Mouse (Mus musculus) heart, postnatal 36 days (tissue): Measurements from ENCODE around the gene Lrmda. TPM values are rescaled to one million over a fixed set of nuclear protein-coding genes. Genes with fewer than 3 reads are reported as not detected.
"Not testable (repeated sequence)": the region's sequence is repeated elsewhere in the genome, so short reads cannot be mapped to it uniquely, and the experiment has no call there.

Source experiments
- DNase-seq, 2 experiments: peaks; one replicate each; pipeline ENCODE4 v3.0.0; 2021 to 2022
- intact Hi-C: fragments of 180-260 bp; cut with DNase I; formaldehyde crosslinking; loops from one replicate; pipeline ENCODE4 v1.15.1; 2025
- total RNA-seq, 2 experiments: library from RNA; stranded (reverse); gene quantifications; 2 replicates each; pipeline ENCODE4 v1.2.3; 2021

The Lrmda gene
- total RNA-seq, 2 experiments from 2014 or later: 1.1 to 1.7 TPM

GRCm38 (mm10) chr14:22744701-22745100, 725.2 kb downstream of the Lrmda start:
- intact Hi-C loops: loop anchor here (5.0 kb wide), 1 partner anchor 92 kb away; no protein-coding TSS in a partner anchor
- DNase-seq: no peak

GRCm38 (mm10) chr14:22745263-22745881, 725.9 kb downstream of the Lrmda start:
- DNase-seq: no peak
- intact Hi-C loops: loop anchor here (5.0 kb wide), 1 partner anchor 93 kb away; no protein-coding TSS in a partner anchor

GRCm38 (mm10) chr14:22745882-22746480, 726.5 kb downstream of the Lrmda start:
- intact Hi-C loops: loop anchor here (5.0 kb wide), 1 partner anchor 94 kb away; no protein-coding TSS in a partner anchor
- DNase-seq: no peak

GRCm38 (mm10) chr14:22747816-22748215, 728.3 kb downstream of the Lrmda start:
- intact Hi-C loops: loop anchor here (5.0 kb wide), 1 partner anchor 96 kb away; no protein-coding TSS in a partner anchor
- DNase-seq: no peak

- intact Hi-C loops: no loop called here
These were observed 730.9 kb downstream of the Lrmda start for GRCm38 (mm10) chr14:22750409-22750808.

GRCm38 (mm10) chr14:22751290-22751689, 731.8 kb downstream of the Lrmda start:
- no peak for DNase-seq
- intact Hi-C loops: no loop called here

More at GRCm38 (mm10) chr14:22750409-22750808, 730.9 kb downstream of the Lrmda start:
- DNase-seq: no peak

GRCm38 (mm10) chr14:22754633-22755032, 735.1 kb downstream of the Lrmda start:
- intact Hi-C loops: no loop called here
- DNase-seq: no peak

- no peak for DNase-seq
These were observed 738.0 kb downstream of the Lrmda start for GRCm38 (mm10) chr14:22757493-22757892.

GRCm38 (mm10) chr14:22759216-22759615, 739.7 kb downstream of the Lrmda start:
- no peak for DNase-seq
- intact Hi-C loops: no loop called here

More at GRCm38 (mm10) chr14:22757493-22757892, 738.0 kb downstream of the Lrmda start:
- intact Hi-C loops: no loop called here

- peak in 1 of 2 experiments; percentile 28 for DNase-seq
- intact Hi-C loops: no loop called here
These were observed 740.2 kb downstream of the Lrmda start for GRCm38 (mm10) chr14:22759673-22760072.

GRCm38 (mm10) chr14:22760241-22761039, 740.9 kb downstream of the Lrmda start:
- DNase-seq: no peak
- intact Hi-C loops: no loop called here

- intact Hi-C loops: no loop called here
These were observed 762.2 kb downstream of the Lrmda start for GRCm38 (mm10) chr14:22781709-22782108.

GRCm38 (mm10) chr14:22782365-22782764, 762.9 kb downstream of the Lrmda start:
- DNase-seq: no peak
- intact Hi-C loops: no loop called here

More at GRCm38 (mm10) chr14:22781709-22782108, 762.2 kb downstream of the Lrmda start:
- DNase-seq: no peak

GRCm38 (mm10) chr14:22783211-22784161, 764.0 kb downstream of the Lrmda start:
- intact Hi-C loops: no loop called here
- DNase-seq: peak in 1 of 2 experiments; percentile 10

- intact Hi-C loops: loop anchor here (10.0 kb wide), 1 partner anchor 815 kb away; the partner anchor contains the start of gene Zfp503
- no peak for DNase-seq
These were observed 780.5 kb downstream of the Lrmda start for GRCm38 (mm10) chr14:22800020-22800419.

GRCm38 (mm10) chr14:22800871-22801636, 781.5 kb downstream of the Lrmda start:
- no peak for DNase-seq
- intact Hi-C loops: loop anchor here (10.0 kb wide), 1 partner anchor 816 kb away; the partner anchor contains the start of gene Zfp503

- not testable (repeated sequence) for DNase-seq
- intact Hi-C loops: loop anchor here (10.0 kb wide), 1 partner anchor 817 kb away; the partner anchor contains the start of gene Zfp503
These were observed 782.2 kb downstream of the Lrmda start for GRCm38 (mm10) chr14:22801714-22802113.

- intact Hi-C loops: loop anchor here (10.0 kb wide), 1 partner anchor 823 kb away; the partner anchor contains the start of gene Zfp503
- no peak for DNase-seq
These were observed 787.8 kb downstream of the Lrmda start for GRCm38 (mm10) chr14:22807324-22807723.
